Comparison of ENCODE assay signal across 8 mouse cellular contexts in genomic region chr5:28123455-28123825, GRCm38 (mm10). TPM values are rescaled to one million over a fixed set of nuclear protein-coding genes. Genes with fewer than 3 reads are reported as not detected.
A peak's percentile ranks its signal among the peaks of the same experiment; 100 is the strongest.
DNase-seq lines count a peak whose midpoint lies in the region; ATAC-seq lines count a peak whose summit lies in the region.
"Had no signal": no experiment of that assay in that cellular context is flagged by ENCODE, and none has a peak within 500 bp of the region (broad histone marks: within the 10 kb centered on the region; RNA-seq: fewer than 3 reads in every experiment).

No protein-coding gene starts in this region.

- no peak for DNase-seq in kidney, postnatal 36 days
- peak; percentile 44 for DNase-seq in neural tube, embryonic 11.5 days (ENCODE audit: low spot score)
- DNase-seq in layer of hippocampus, adult 11-12 months (ENCODE audit: low spot score), result no peak
- DNase-seq in frontal cortex, postnatal 10 days (ENCODE audit: low spot score in 2 of 2), result no peak

- ATAC-seq in kidney, embryonic 14.5 days (ENCODE audit: low FRiP score, low TSS enrichment), result no peak
- ATAC-seq in forebrain, embryonic 15.5 days (replicated peaks), result 0 out of 2 replicates have a peak, but pooled peaks have one; percentile 14
- ATAC-seq in intestine, embryonic 15.5 days, result no peak
- ATAC-seq in neural tube, embryonic 11.5 days (ENCODE audit: insufficient read depth, low FRiP score, low TSS enrichment), result no peak

- H3K4me1 ChIP-seq in kidney, embryonic 14.5 days (ENCODE audit: control insufficient read depth, insufficient read depth, low read length), result peaks cover 3% of the 10 kb centered on the region; the same call in 1 of the 2 replicates
- H3K4me1 ChIP-seq in forebrain, embryonic 15.5 days, result peaks cover 17% of the 10 kb centered on the region; the same call in 1 of the 2 replicates
- 0 out of 2 replicates have a peak, but pooled peaks cover 3% of the 10 kb centered on the region for H3K4me1 ChIP-seq in intestine, embryonic 15.5 days (replicated peaks)
- peaks cover 4% of the 10 kb centered on the region; the same call in 1 of the 2 replicates for H3K4me1 ChIP-seq in neural tube, embryonic 11.5 days (ENCODE audit: control insufficient read depth, insufficient read depth, low read length)
- H3K4me1 ChIP-seq: liver, embryonic 15.5 days had no signal

- H3K9me3 ChIP-seq in kidney, embryonic 14.5 days (ENCODE audit: control insufficient read depth, low read length), result no peaks in the 10 kb centered on the region
- no peaks in the 10 kb centered on the region for H3K9me3 ChIP-seq in forebrain, embryonic 15.5 days
- no peaks in the 10 kb centered on the region for H3K9me3 ChIP-seq in intestine, embryonic 15.5 days
- no peaks in the 10 kb centered on the region for H3K9me3 ChIP-seq in neural tube, embryonic 11.5 days (ENCODE audit: control insufficient read depth, low read length)
- H3K9me3 ChIP-seq: liver, embryonic 15.5 days had no signal

- 2% methylated on average over 11 of the region's 11 CpGs for WGBS in kidney, embryonic 14.5 days
- WGBS in forebrain, embryonic 15.5 days, result 1% methylated on average over 11 of the region's 11 CpGs
- 3% methylated on average over 11 of the region's 11 CpGs for WGBS in intestine, embryonic 15.5 days
- 3% methylated on average over 11 of the region's 11 CpGs for WGBS in neural tube, embryonic 11.5 days

- no peak overlapping the region for H3K9ac ChIP-seq in kidney, embryonic 14.5 days (ENCODE audit: low read depth, low read length)
- H3K9ac ChIP-seq in forebrain, embryonic 15.5 days (replicated peaks), result no peak overlapping the region
- H3K9ac ChIP-seq in intestine, embryonic 15.5 days, result no peak overlapping the region
- no peak overlapping the region for H3K9ac ChIP-seq in neural tube, embryonic 11.5 days (ENCODE audit: low read length)
- H3K9ac ChIP-seq: liver, embryonic 15.5 days had no signal

- no peak overlapping the region for H3K27ac ChIP-seq in kidney, embryonic 14.5 days (ENCODE audit: low read depth, low read length)
- no peak overlapping the region for H3K27ac ChIP-seq in forebrain, embryonic 15.5 days (replicated peaks)
- no peak overlapping the region for H3K27ac ChIP-seq in intestine, embryonic 15.5 days
- no peak overlapping the region for H3K27ac ChIP-seq in neural tube, embryonic 11.5 days (ENCODE audit: low read depth, low read length)
- H3K27ac ChIP-seq: liver, embryonic 15.5 days had no signal

- no peaks in the 10 kb centered on the region for H3K36me3 ChIP-seq in kidney, embryonic 14.5 days (ENCODE audit: control insufficient read depth, insufficient read depth, low read length)
- H3K36me3 ChIP-seq in forebrain, embryonic 15.5 days, result no peaks in the 10 kb centered on the region
- H3K36me3 ChIP-seq in intestine, embryonic 15.5 days, result no peaks in the 10 kb centered on the region
- no peaks in the 10 kb centered on the region for H3K36me3 ChIP-seq in neural tube, embryonic 11.5 days (ENCODE audit: control insufficient read depth, insufficient read depth, low read length)
- H3K36me3 ChIP-seq: liver, embryonic 15.5 days had no signal

- H3K27me3 ChIP-seq in kidney, embryonic 14.5 days (ENCODE audit: control insufficient read depth, insufficient read depth, low read length), result peaks cover 86% of the 10 kb centered on the region
- H3K27me3 ChIP-seq in forebrain, embryonic 15.5 days, result peaks cover 94% of the 10 kb centered on the region
- H3K27me3 ChIP-seq in intestine, embryonic 15.5 days (replicated peaks), result peaks cover 92% of the 10 kb centered on the region
- peaks cover 91% of the 10 kb centered on the region for H3K27me3 ChIP-seq in neural tube, embryonic 11.5 days (ENCODE audit: control insufficient read depth, insufficient read depth, low read length)

- no peak overlapping the region; the same call in 1 of the 2 replicates for H3K4me2 ChIP-seq in kidney, embryonic 14.5 days (replicated peaks; ENCODE audit: low read depth, low read length)
- H3K4me2 ChIP-seq in forebrain, embryonic 15.5 days (replicated peaks), result 0 out of 2 replicates have a peak overlapping the region, but pooled peaks have one; percentile 1
- 0 out of 2 replicates have a peak overlapping the region, but pooled peaks have one; percentile 2 for H3K4me2 ChIP-seq in intestine, embryonic 15.5 days (replicated peaks)
- 0 out of 2 replicates have a peak overlapping the region, but pooled peaks have one; percentile 10 for H3K4me2 ChIP-seq in neural tube, embryonic 11.5 days (ENCODE audit: low read depth)
- H3K4me2 ChIP-seq: liver, embryonic 15.5 days had no signal

- 0 out of 2 replicates have a peak overlapping the region, but pooled peaks have one; percentile 3 for H3K4me3 ChIP-seq in kidney, embryonic 14.5 days (ENCODE audit: low read length)
- no peak overlapping the region for H3K4me3 ChIP-seq in forebrain, embryonic 15.5 days
- no peak overlapping the region for H3K4me3 ChIP-seq in intestine, embryonic 15.5 days (replicated peaks)
- no peak overlapping the region for H3K4me3 ChIP-seq in neural tube, embryonic 11.5 days (ENCODE audit: low read depth, low read length)
- H3K4me3 ChIP-seq: liver, embryonic 15.5 days had no signal

RNA-seq across cellular contexts. Expression of gene En2, which starts 42.1 kb away (rescaled TPM):
- polyA plus RNA-seq in kidney, embryonic 14.5 days (2014; fragmentation: Nextera tagmentation; extraction: Ambion mirVana), result 0.10 and 0.27 TPM in 2 replicates
- not detected in 2 replicates for polyA plus RNA-seq in forebrain, embryonic 15.5 days (2015; fragmentation: Nextera tagmentation; extraction: Ambion mirVana)
- polyA plus RNA-seq in intestine, embryonic 15.5 days (2015; fragmentation: Nextera tagmentation; extraction: Ambion mirVana), result not detected in 2 replicates
- not detected in 2 replicates for polyA plus RNA-seq in neural tube, embryonic 11.5 days (2014; fragmentation: Nextera tagmentation; extraction: Ambion mirVana)
- polyA plus RNA-seq: liver, embryonic 15.5 days had no signal

RNA-seq across cellular contexts. Expression of gene Insig1, which starts 52.3 kb away (rescaled TPM):
- polyA plus RNA-seq in kidney, embryonic 14.5 days (2014; fragmentation: Nextera tagmentation; extraction: Ambion mirVana), result 40.9 and 68.4 TPM in 2 replicates
- 75.7 and 77.2 TPM in 2 replicates for polyA plus RNA-seq in forebrain, embryonic 15.5 days (2015; fragmentation: Nextera tagmentation; extraction: Ambion mirVana)
- polyA plus RNA-seq in intestine, embryonic 15.5 days (2015; fragmentation: Nextera tagmentation; extraction: Ambion mirVana), result 222 and 228 TPM in 2 replicates
- 107 and 109 TPM in 2 replicates for polyA plus RNA-seq in neural tube, embryonic 11.5 days (2014; fragmentation: Nextera tagmentation; extraction: Ambion mirVana)
